Mouse (Mus musculus) limb, embryonic 15.5 days (tissue): ENCODE measurements around the gene Olfr411. TPM values are rescaled to one million over a fixed set of nuclear protein-coding genes. Genes with fewer than 3 reads are reported as not detected.

Experiments used
- ATAC-seq: fragments of 200-750 bp; cut with Nextera tagmentation; 2 replicates; pipeline ENCODE4 v1.8.0; 2017; ENCODE audit warnings: low read depth, moderate TSS enrichment; ENCODE audit not compliant: insufficient number of reproducible peaks, low FRiP score, low TSS enrichment
- H3K27ac ChIP-seq: fragments of 300-500 bp; sonication (generic); 2 replicates; pipeline ENCODE4 v1.5.1; 2015; ENCODE audit warnings: moderate library complexity, mild to moderate bottlenecking, inconsistent platforms
- H3K27me3 ChIP-seq: fragments of 300-500 bp; sonication (generic); 2 replicates; pipeline ENCODE4 v1.6.1; 2015; ENCODE audit warnings: inconsistent platforms
- H3K36me3 ChIP-seq: fragments of 300-500 bp; sonication (generic); 2 replicates; pipeline ENCODE4 v1.6.1; 2015; ENCODE audit warnings: inconsistent platforms
- H3K4me1 ChIP-seq: fragments of 300-500 bp; sonication (generic); 2 replicates; pipeline ENCODE4 v1.6.1; 2015; ENCODE audit warnings: inconsistent platforms
- H3K4me2 ChIP-seq: fragments of 300-500 bp; sonication (generic); 2 replicates; pipeline ENCODE4 v1.6.1; 2015; ENCODE audit warnings: mild to moderate bottlenecking, inconsistent platforms
- H3K4me3 ChIP-seq: fragments of 300-500 bp; sonication (generic); 2 replicates; pipeline ENCODE4 v1.5.1; 2015; ENCODE audit warnings: mild to moderate bottlenecking, inconsistent platforms
- H3K9ac ChIP-seq: fragments of 300-500 bp; sonication (generic); 2 replicates; pipeline ENCODE4 v1.6.1; 2015; ENCODE audit warnings: inconsistent platforms
- H3K9me3 ChIP-seq: fragments of 300-500 bp; sonication (generic); 2 replicates; pipeline ENCODE4 v1.6.1; 2016; ENCODE audit warnings: inconsistent platforms
- WGBS: fragments of 180-500 bp; shearing (Covaris S2); methylation state at CpG from one replicate; pipeline ENCODE4 v1.1.7; 2015; 5-methylcytosine and 5-hydroxymethylcytosine counted together
- polyA plus RNA-seq: library from polyadenylated mRNA; unstranded; fragments of >200 nt; fragmentation: Nextera tagmentation; extraction: Ambion mirVana; gene quantifications from 2 replicates; pipeline ENCODE4 v1.2.1, GENCODE M21; 2015

The Olfr411 gene
- not detected in 2 replicates for polyA plus RNA-seq

DNA sequence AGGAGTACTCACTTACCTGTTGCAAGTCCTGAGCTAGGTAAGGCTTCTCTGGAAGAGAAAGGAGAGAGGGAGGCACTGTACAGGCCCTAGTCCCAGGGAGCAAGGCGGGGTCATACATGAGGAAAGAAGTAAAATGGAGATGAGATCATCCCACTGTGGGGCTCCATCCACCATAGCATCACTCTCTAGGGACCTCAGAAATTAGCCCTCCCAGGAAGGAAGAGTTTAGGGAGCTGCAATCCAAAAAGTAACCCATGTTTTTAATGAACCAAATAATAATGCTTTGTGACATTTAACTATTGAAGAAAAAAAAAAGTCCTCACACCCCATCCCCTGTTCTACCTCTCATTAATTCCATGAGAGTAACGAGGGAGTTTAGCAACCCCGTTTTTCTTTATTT, at the start of gene Olfr411:
Olfr411 (minus strand) TSS at position 101 of the 400 bp plus-strand sequence.
- H3K9ac ChIP-seq = no peak within 1 kb of the TSS
- H3K4me3 ChIP-seq = no peak within 1 kb of the TSS
- H3K36me3 ChIP-seq = no peaks in the 10 kb centered on the region
- 78% methylated on average over 3 of the region's 3 CpGs for WGBS
- no peaks in the 10 kb centered on the region for H3K9me3 ChIP-seq
- H3K4me1 ChIP-seq = no peaks in the 10 kb centered on the region
- no peak for ATAC-seq
- no peaks in the 10 kb centered on the region for H3K27me3 ChIP-seq
- H3K27ac ChIP-seq = no peak within 1 kb of the TSS
- H3K4me2 ChIP-seq = no peak within 1 kb of the TSS

GRCm38 (mm10) chr11:74402126-74402525, 49.7 kb upstream of the Olfr411 start:
- ATAC-seq = no peak
- no peak overlapping the region for H3K4me2 ChIP-seq
- no peak overlapping the region for H3K27ac ChIP-seq
- 33% methylated on average over 2 of the region's 2 CpGs for WGBS
- no peak overlapping the region for H3K4me3 ChIP-seq
- H3K9me3 ChIP-seq = no peaks in the 10 kb centered on the region
- no peaks in the 10 kb centered on the region for H3K27me3 ChIP-seq
- H3K36me3 ChIP-seq = no peaks in the 10 kb centered on the region
- H3K9ac ChIP-seq = no peak overlapping the region
- H3K4me1 ChIP-seq = no peaks in the 10 kb centered on the region

DNA sequence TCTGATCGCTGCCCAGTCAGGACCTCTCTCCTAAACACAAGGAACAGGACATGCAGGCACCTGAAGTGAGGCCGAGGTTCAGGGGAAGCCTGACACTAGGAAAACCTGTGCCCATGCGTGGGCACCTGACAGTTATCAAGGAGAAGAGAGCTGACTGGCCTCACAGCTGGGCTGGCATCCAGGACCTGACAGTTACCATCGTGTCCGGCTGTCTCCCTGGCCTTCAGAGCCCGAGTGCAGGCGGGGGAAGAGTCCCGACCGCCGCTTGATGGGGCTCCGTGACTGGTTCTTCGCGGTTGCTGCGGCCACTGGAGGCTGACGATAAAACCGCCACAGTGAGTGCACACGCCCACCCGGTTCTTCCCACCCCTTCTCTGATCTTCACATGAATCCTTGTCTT, 43.1 kb upstream of the Olfr411 start:
- ATAC-seq = no peak
- Histone ChIP-seq H3K4me1 (no peaks in the 10 kb centered on the region), H3K36me3 (no peaks in the 10 kb centered on the region), H3K4me3 (no peak overlapping the region), H3K9ac (no peak overlapping the region), H3K27me3 (no peaks in the 10 kb centered on the region), H3K27ac (no peak overlapping the region), H3K9me3 (no peaks in the 10 kb centered on the region), H3K4me2 (no peak overlapping the region)
- 86% methylated on average over 18 of the region's 18 CpGs for WGBS

- Histone ChIP-seq H3K4me3 (no peak overlapping the region), H3K9me3 (no peaks in the 10 kb centered on the region), H3K9ac (no peak overlapping the region), H3K4me1 (no peaks in the 10 kb centered on the region), H3K27ac (no peak overlapping the region), H3K4me2 (no peak overlapping the region), H3K36me3 (no peaks in the 10 kb centered on the region), H3K27me3 (no peaks in the 10 kb centered on the region)
- ATAC-seq = no peak
- WGBS = 85% methylated on average over 5 of the region's 5 CpGs
Measured at GRCm38 (mm10) chr11:74393489-74393888, 41.0 kb upstream of the Olfr411 start.

GRCm38 (mm10) chr11:74392903-74393302, 40.5 kb upstream of the Olfr411 start:
- H3K36me3 ChIP-seq = no peaks in the 10 kb centered on the region
- ATAC-seq = no peak
- no peak overlapping the region for H3K4me2 ChIP-seq
- no peaks in the 10 kb centered on the region for H3K27me3 ChIP-seq
- 79% methylated on average over 6 of the region's 6 CpGs for WGBS
- no peak overlapping the region for H3K27ac ChIP-seq
- H3K4me1 ChIP-seq = no peaks in the 10 kb centered on the region
- H3K4me3 ChIP-seq = no peak overlapping the region
- no peak overlapping the region for H3K9ac ChIP-seq
- no peaks in the 10 kb centered on the region for H3K9me3 ChIP-seq

- Histone ChIP-seq H3K4me1 (no peaks in the 10 kb centered on the region), H3K9me3 (no peaks in the 10 kb centered on the region), H3K4me2 (no peak overlapping the region), H3K27me3 (no peaks in the 10 kb centered on the region), H3K36me3 (no peaks in the 10 kb centered on the region), H3K27ac (no peak overlapping the region), H3K9ac (no peak overlapping the region), H3K4me3 (no peak overlapping the region)
- ATAC-seq = no peak
- WGBS = 82% methylated on average over 11 of the region's 11 CpGs
Measured at GRCm38 (mm10) chr11:74391899-74392298, 39.4 kb upstream of the Olfr411 start.

DNA sequence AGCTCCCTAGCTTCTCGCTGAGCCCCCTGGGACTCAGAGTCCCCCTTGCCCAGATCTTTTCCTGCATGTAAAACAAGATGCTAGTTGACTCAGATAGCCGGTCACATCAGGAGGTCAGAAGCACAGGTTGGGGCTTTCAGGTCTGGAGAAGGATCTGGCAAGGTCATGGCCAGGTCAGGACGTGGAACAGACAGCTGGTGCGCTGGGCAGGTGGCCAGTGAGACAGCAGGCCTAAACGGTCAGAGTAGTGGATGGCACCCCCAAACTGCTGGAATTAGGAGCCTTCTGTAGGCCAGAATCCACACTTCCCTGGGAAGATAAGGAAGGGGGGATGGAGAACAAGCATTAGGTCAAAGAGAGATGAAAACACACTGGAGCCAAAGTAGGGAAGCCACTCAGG, 34.8 kb upstream of the Olfr411 start:
- ATAC-seq = no peak
- Histone ChIP-seq H3K9me3 (no peaks in the 10 kb centered on the region), H3K4me3 (no peak overlapping the region), H3K27me3 (no peaks in the 10 kb centered on the region), H3K9ac (no peak overlapping the region), H3K27ac (no peak overlapping the region), H3K4me2 (no peak overlapping the region), H3K36me3 (no peaks in the 10 kb centered on the region), H3K4me1 (peaks cover 4% of the 10 kb centered on the region; the same call in 1 of the 2 replicates)
- 75% methylated on average over 5 of the region's 5 CpGs for WGBS

GRCm38 (mm10) chr11:74385674-74386073, 33.2 kb upstream of the Olfr411 start:
- no peaks in the 10 kb centered on the region for H3K9me3 ChIP-seq
- no peak overlapping the region for H3K9ac ChIP-seq
- no peaks in the 10 kb centered on the region for H3K27me3 ChIP-seq
- 69% methylated on average over 9 of the region's 9 CpGs for WGBS
- ATAC-seq = no peak
- H3K36me3 ChIP-seq = no peaks in the 10 kb centered on the region
- H3K4me1 ChIP-seq = peaks cover 4% of the 10 kb centered on the region; the same call in 1 of the 2 replicates
- H3K4me2 ChIP-seq = no peak overlapping the region
- H3K27ac ChIP-seq = no peak overlapping the region
- H3K4me3 ChIP-seq = no peak overlapping the region

DNA sequence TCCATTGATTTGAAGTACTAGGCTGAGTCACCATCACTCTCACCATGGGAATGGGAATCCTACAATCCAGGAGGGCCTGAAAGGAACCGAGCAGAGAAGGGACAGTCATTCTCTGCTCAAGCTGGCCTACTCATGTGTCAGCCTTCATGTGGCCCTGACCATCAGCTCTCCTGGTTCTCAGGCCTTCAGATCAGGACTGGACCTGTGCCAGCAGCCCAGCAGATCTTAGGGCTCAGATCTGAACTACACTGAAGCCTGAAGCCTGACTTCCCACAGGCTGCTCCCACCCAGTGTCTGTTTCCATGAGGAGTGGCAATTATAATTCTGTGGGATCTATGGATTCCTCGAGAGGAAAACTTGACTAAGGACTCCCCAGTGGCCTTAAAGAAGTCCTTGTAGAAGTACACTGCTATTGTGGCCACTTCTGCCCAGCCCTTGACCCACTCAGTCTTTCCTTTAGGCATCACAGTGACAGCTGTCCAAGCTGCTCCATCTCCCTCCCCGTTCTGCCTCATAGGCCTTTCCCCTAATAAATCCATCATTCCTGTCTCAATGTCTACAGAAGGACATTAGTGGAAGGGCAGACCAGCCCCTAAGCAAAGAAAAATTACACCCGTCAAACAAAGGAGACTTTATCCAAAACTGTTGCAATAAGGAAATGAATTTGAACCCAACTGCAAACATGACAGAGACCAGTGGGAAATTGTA, 26.9 kb upstream of the Olfr411 start:
- Histone ChIP-seq H3K9me3 (no peaks in the 10 kb centered on the region), H3K9ac (no peak overlapping the region), H3K4me1 (no peaks in the 10 kb centered on the region), H3K36me3 (no peaks in the 10 kb centered on the region), H3K4me3 (no peak overlapping the region), H3K27me3 (no peaks in the 10 kb centered on the region), H3K27ac (no peak overlapping the region), H3K4me2 (no peak overlapping the region)
- ATAC-seq = no peak
- 55% methylated on average over 4 of the region's 4 CpGs for WGBS

DNA sequence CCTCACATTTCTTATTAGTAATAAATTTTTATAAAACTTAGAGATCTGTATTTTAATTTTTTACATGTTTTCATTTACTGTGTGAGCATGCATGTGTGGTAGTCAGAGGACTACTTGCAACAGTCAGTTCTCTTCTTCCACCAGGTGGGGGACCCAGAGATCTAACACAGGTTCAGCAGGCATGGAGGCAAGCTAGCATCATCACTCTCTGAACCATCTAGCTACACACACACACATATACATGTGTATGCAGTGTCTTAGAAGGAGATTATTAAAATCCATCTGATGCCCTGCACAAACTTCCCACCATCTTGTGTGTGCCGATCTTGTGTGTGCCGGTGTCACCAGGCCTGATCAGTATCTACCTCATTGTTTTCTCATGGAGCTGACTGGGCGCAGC, 24.4 kb upstream of the Olfr411 start:
- Histone ChIP-seq H3K27me3 (no peaks in the 10 kb centered on the region), H3K36me3 (no peaks in the 10 kb centered on the region), H3K9me3 (no peaks in the 10 kb centered on the region), H3K27ac (no peak overlapping the region), H3K4me1 (no peaks in the 10 kb centered on the region), H3K4me2 (no peak overlapping the region), H3K4me3 (no peak overlapping the region), H3K9ac (no peak overlapping the region)
- ATAC-seq = no peak
- whole genome bisulfite sequencing = 56% methylated on average over 3 of the region's 3 CpGs

GRCm38 (mm10) chr11:74371393-74372100, 19.1 kb upstream of the Olfr411 start:
- no peak overlapping the region for H3K4me3 ChIP-seq
- H3K4me2 ChIP-seq = no peak overlapping the region
- ATAC-seq = no peak
- no peak overlapping the region for H3K9ac ChIP-seq
- no peaks in the 10 kb centered on the region for H3K36me3 ChIP-seq
- H3K27me3 ChIP-seq = peaks cover 7% of the 10 kb centered on the region; the same call in 1 of the 2 replicates
- no peaks in the 10 kb centered on the region for H3K4me1 ChIP-seq
- H3K9me3 ChIP-seq = no peaks in the 10 kb centered on the region
- no peak overlapping the region for H3K27ac ChIP-seq
- WGBS = 14% methylated on average over 22 of the region's 22 CpGs

GRCm38 (mm10) chr11:74361769-74362168, 9.3 kb upstream of the Olfr411 start, which contains the start of gene Olfr412:
Gene Olfr412, plus strand, starts transcription at chr11:74362069.
- ATAC-seq = no peak
- WGBS = 66% methylated on average over 1 of the region's 1 CpGs
- H3K27me3 ChIP-seq = no peaks in the 10 kb centered on the region

More at GRCm38 (mm10) chr11:74361769-74362168, 9.3 kb upstream of the Olfr411 start, which contains the start of gene Olfr412:
- Histone ChIP-seq H3K4me1 (no peaks in the 10 kb centered on the region), H3K36me3 (no peaks in the 10 kb centered on the region), H3K4me2 (no peak within 1 kb of the TSS), H3K9me3 (no peaks in the 10 kb centered on the region), H3K4me3 (no peak within 1 kb of the TSS), H3K27ac (no peak within 1 kb of the TSS), H3K9ac (no peak within 1 kb of the TSS)
